Mouse (Mus musculus): ENCODE data around the gene Itgb6.

Itgb6 gene

GRCm38 (mm10) chr2:60722514-60722913, at the start of gene Itgb6:
Gene Itgb6 (minus strand): TSS chr2:60722643.
- DNase-seq (ENCODE audit: low spot score) = no peak

- no peak for DNase-seq (ENCODE audit: low spot score)
Measured at GRCm38 (mm10) chr2:60766420-60766819, 44.0 kb upstream of the Itgb6 start.

GRCm38 (mm10) chr2:60756218-60756617, 33.8 kb upstream of the Itgb6 start:
- no peak for DNase-seq (ENCODE audit: low spot score)

GRCm38 (mm10) chr2:60755101-60755500, 32.7 kb upstream of the Itgb6 start:
- no peak for DNase-seq (ENCODE audit: low spot score)

- DNase-seq (ENCODE audit: low spot score) = no peak
Measured at GRCm38 (mm10) chr2:60751274-60751673, 28.8 kb upstream of the Itgb6 start.

- no peak for DNase-seq (ENCODE audit: low spot score)
Measured at GRCm38 (mm10) chr2:60750591-60750990, 28.1 kb upstream of the Itgb6 start.

- DNase-seq (ENCODE audit: low spot score) = no peak
Measured at GRCm38 (mm10) chr2:60748585-60748984, 26.1 kb upstream of the Itgb6 start.

- DNase-seq (ENCODE audit: low spot score) = no peak
Measured at GRCm38 (mm10) chr2:60747590-60747989, 25.1 kb upstream of the Itgb6 start.

GRCm38 (mm10) chr2:60744674-60745073, 22.2 kb upstream of the Itgb6 start:
- DNase-seq (ENCODE audit: low spot score) = no peak

- no peak for DNase-seq (ENCODE audit: low spot score)
Measured at GRCm38 (mm10) chr2:60739389-60740137, 17.1 kb upstream of the Itgb6 start.

- DNase-seq (ENCODE audit: low spot score) = no peak
Measured at GRCm38 (mm10) chr2:60730929-60731328, 8.5 kb upstream of the Itgb6 start.

- no peak for DNase-seq (ENCODE audit: low spot score)
Measured at GRCm38 (mm10) chr2:60730024-60730423, 7.6 kb upstream of the Itgb6 start.

GRCm38 (mm10) chr2:60728902-60729585, 6.6 kb upstream of the Itgb6 start:
- no peak for DNase-seq (ENCODE audit: low spot score)

- DNase-seq (ENCODE audit: low spot score) = no peak
Measured at GRCm38 (mm10) chr2:60724660-60725059, 2.2 kb upstream of the Itgb6 start.

- DNase-seq (ENCODE audit: low spot score) = no peak
Measured at GRCm38 (mm10) chr2:60722967-60723366, 524 bp upstream of the Itgb6 start.

GRCm38 (mm10) chr2:60720906-60721305, 1.5 kb downstream of the Itgb6 start:
- DNase-seq (ENCODE audit: low spot score) = no peak

GRCm38 (mm10) chr2:60720205-60720604, 2.2 kb downstream of the Itgb6 start:
- DNase-seq (ENCODE audit: low spot score) = no peak

- DNase-seq (ENCODE audit: low spot score) = no peak
Measured at GRCm38 (mm10) chr2:60717348-60717747, 5.1 kb downstream of the Itgb6 start.

GRCm38 (mm10) chr2:60716549-60716948, 5.9 kb downstream of the Itgb6 start:
- no peak for DNase-seq (ENCODE audit: low spot score)

- DNase-seq (ENCODE audit: low spot score) = no peak
Measured at GRCm38 (mm10) chr2:60715771-60716170, 6.7 kb downstream of the Itgb6 start.

- no peak for DNase-seq (ENCODE audit: low spot score)
Measured at GRCm38 (mm10) chr2:60714971-60715502, 7.4 kb downstream of the Itgb6 start.

GRCm38 (mm10) chr2:60714475-60714874, 8.0 kb downstream of the Itgb6 start:
- no peak for DNase-seq (ENCODE audit: low spot score)

GRCm38 (mm10) chr2:60713857-60714256, 8.6 kb downstream of the Itgb6 start:
- DNase-seq (ENCODE audit: low spot score) = no peak
